Comparison of ENCODE assay signal across 7 mouse cellular contexts in the genomic region with DNA sequence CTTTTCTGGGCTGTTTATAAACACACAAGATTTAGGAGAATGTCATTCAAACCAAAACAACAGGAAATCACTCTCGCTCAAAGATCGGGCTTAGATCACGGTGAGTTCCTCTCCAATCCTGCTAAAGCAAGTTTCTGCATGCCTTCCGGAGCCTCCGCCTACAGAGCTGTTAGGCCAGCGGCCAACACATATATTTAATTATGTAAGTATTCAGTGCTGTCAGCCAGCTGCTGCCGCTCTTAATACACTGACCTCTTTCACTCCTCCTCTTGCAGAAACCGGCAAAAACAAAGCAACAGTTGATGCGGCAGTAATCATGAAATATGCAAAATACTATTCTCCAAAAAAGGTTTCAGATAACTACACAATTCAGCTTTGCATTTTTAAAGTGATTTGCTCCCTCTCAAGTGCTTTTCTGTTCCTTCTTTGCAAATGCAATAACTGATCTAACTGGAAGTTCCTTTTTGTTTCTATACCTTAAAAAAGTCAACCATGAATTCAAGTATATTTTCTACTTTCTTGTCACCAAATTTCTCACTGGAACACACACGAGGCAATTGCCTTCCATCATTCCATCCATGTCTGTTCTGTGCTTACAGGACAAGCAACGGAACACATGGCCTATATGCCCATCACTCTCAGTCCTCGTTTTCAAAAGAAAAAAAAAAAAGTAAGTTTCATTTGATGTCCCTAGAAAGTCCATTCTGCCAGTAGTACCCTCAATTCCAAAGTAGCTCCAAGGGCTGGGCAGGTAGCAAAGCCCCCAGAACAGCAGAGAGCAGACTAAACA.
DNase-seq lines count a peak whose midpoint lies in the region.

No protein-coding gene starts in this region.

- intact Hi-C loops in heart, postnatal 14 days (cut with DNase I) = no loop called here

- DNase-seq in urinary bladder, postnatal 25 days (ENCODE audit: low spot score) = peak; percentile 36
- DNase-seq in urinary bladder, adult 2 months (ENCODE audit: low spot score) = no peak
- DNase-seq in embryo, embryonic 11 days = peak; percentile 81
- peak; percentile 16 to 29 for DNase-seq in heart, postnatal 14 days
- peak; percentile 73 to 82 for DNase-seq in kidney, postnatal 25 days
- DNase-seq in lung, postnatal 36 days = peak; percentile 74
- peak; percentile 17 for DNase-seq in skeletal muscle tissue, adult 2 months (ENCODE audit: low read depth, low spot score)
